15 mouse cellular contexts compared by ENCODE assay signal in the genomic region with DNA sequence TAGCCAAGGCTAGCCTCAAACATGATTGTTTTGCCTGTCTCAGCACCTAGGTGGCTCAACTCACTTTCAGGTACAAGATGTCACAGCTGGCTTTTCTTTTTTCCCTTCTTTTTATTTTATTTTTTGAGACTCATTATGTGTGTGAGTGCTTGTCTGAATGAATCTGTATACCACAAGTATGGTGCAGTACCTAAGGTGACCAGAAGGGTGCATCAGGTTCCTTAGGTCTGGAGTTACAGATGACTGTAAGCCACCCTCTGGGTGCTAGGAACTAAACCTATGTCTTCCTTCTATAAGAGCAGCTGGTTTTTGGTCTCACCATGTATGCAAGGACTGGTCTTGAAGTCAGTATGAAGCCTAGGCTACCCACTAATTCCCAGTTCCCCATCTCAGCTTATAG. TPM values are rescaled to one million over a fixed set of nuclear protein-coding genes. Genes with fewer than 3 reads are reported as not detected.
DNase-seq lines count a peak whose midpoint lies in the region; TF ChIP-seq lines count a peak whose summit lies in the region.
"Had no signal": no experiment of that assay in that cellular context is flagged by ENCODE, and none has a peak within 500 bp of the region (broad histone marks: within the 10 kb centered on the region; RNA-seq: fewer than 3 reads in every experiment).

No protein-coding gene starts in this region.

- H3K4me2 ChIP-seq in CH12.LX (ENCODE audit: insufficient read depth, low read depth, poor library complexity, severe bottlenecking): no peak overlapping the region
- H3K4me2 ChIP-seq: lung, embryonic 15.5 days had no signal

- H3K9ac ChIP-seq in CH12.LX (ENCODE audit: insufficient read depth, low read depth): no peak overlapping the region
- H3K9ac ChIP-seq: lung, embryonic 15.5 days had no signal

- H3K27me3 ChIP-seq in CH12.LX (replicated peaks): no peaks in the 10 kb centered on the region
- H3K27me3 ChIP-seq: lung, embryonic 15.5 days had no signal

- no peaks in the 10 kb centered on the region; a peak in 1 of 4 replicates for H3K4me1 ChIP-seq in CH12.LX (ENCODE audit: control insufficient read depth in 1 of 2, insufficient read depth in 2 of 2)
- H3K4me1 ChIP-seq: lung, embryonic 15.5 days had no signal

- H3K4me3 ChIP-seq in left cerebral cortex, adult 2 months: no peak overlapping the region
- H3K4me3 ChIP-seq in CH12.LX (replicated peaks in 1 of 3; ENCODE audit: low read depth in 2 of 3, low read length in 2 of 3, poor library complexity in 1 of 3): no peak overlapping the region
- H3K4me3 ChIP-seq: lung, embryonic 15.5 days had no signal

- TF ChIP-seq POLR2A in CH12.LX (IDR thresholded peaks at IDR 0.05; ENCODE audit: low read depth, low read length): no peak

- TF ChIP-seq CTCF in left cerebral cortex, adult 2 months (IDR thresholded peaks at IDR 0.05): peak; percentile 36
- TF ChIP-seq CTCF in CH12.LX (conservative IDR thresholded peaks at IDR 0.05 in 1 of 2, IDR thresholded peaks at IDR 0.05 in 1 of 2; ENCODE audit: low read depth in 2 of 2, low read length in 2 of 2): peak; percentile 54 to 79

- intact Hi-C loops in left cerebral cortex, adult 2 months (cut with DNase I): no loop called here
- intact Hi-C loops in left cerebral cortex, postnatal 4 days (cut with DNase I): no loop called here

- H3K9me3 ChIP-seq in CH12.LX (replicated peaks; ENCODE audit: low read length): peaks cover 8% of the 10 kb centered on the region
- H3K9me3 ChIP-seq: lung, embryonic 15.5 days had no signal

- dilution Hi-C loops in CH12.LX (cut with MboI; ENCODE audit: extremely low pct_ligation_motif_present, extremely low pct_unique_long_range_greater_than_20kb, low sequenced_read_pairs): no loop called here

- in situ Hi-C loops in CH12.LX (cut with MboI; ENCODE audit: low pct_ligation_motif_present, low pct_unique_long_range_greater_than_20kb, low sequenced_read_pairs): no loop called here

- H3K79me2 ChIP-seq in CH12.LX (replicated peaks; ENCODE audit: control insufficient read depth, extremely low read depth, insufficient read depth, poor library complexity, severe bottlenecking): no peaks in the 10 kb centered on the region

- no peak overlapping the region for H3K27ac ChIP-seq in left cerebral cortex, adult 2 months
- H3K27ac ChIP-seq in CH12.LX (ENCODE audit: insufficient read depth, low read depth): no peak overlapping the region
- H3K27ac ChIP-seq: lung, embryonic 15.5 days had no signal

- no peak for DNase-seq in left cerebral cortex, adult 2 months (ENCODE audit: extremely low spot score in 1 of 2, low spot score in 2 of 2)
- no peak for DNase-seq in left cerebral cortex, postnatal 4 days
- peak; percentile 58 for DNase-seq in CH12.LX (ENCODE audit: extremely low read depth)
- DNase-seq in NIH3T3 (ENCODE audit: low read depth): peak; percentile 59
- peak; percentile 35 for DNase-seq in naive thymus-derived CD4-positive, alpha-beta T cell, adult 2 months (ENCODE audit: low read depth)
- no peak for DNase-seq in testis, postnatal 14 days (ENCODE audit: low spot score)
- no peak for DNase-seq in urinary bladder, postnatal 36 days (ENCODE audit: low spot score in 2 of 2)
- DNase-seq: cerebellum, adult 18-20 months; right cerebral cortex, postnatal 25 days had no signal

- peak; percentile 37 for TF ChIP-seq RAD21 in CH12.LX (IDR thresholded peaks at IDR 0.05; ENCODE audit: low read depth, low read length)

- H3K36me3 ChIP-seq in CH12.LX (replicated peaks in 1 of 2; ENCODE audit: control insufficient read depth in 1 of 2, insufficient read depth in 1 of 2, low read length in 1 of 2): peaks cover 70 to 90% of the 10 kb centered on the region in 2 experiments

- TF ChIP-seq EP300 in CH12.LX (IDR thresholded peaks at IDR 0.05; ENCODE audit: low read length): no peak

TF ChIP-seq in CH12.LX, 34 proteins besides CTCF, POLR2A, EP300 and RAD21:
- TF ChIP-seq CHD2 (IDR thresholded peaks at IDR 0.05; ENCODE audit: low read length) (no peak), SMC3 (IDR thresholded peaks at IDR 0.05; ENCODE audit: low read depth, low read length) (peak; percentile 37)

RNA-seq across cellular contexts. Expression of gene Racgap1, which starts 19.8 kb away (rescaled TPM):
- total RNA-seq in left cerebral cortex, adult 2 months (2021): 10 to 100 TPM in 1 of 2 experiments, 1 to 10 TPM in 1; 8.0 to 10.6 TPM
- 10 to 100 TPM; 22.0 to 26.1 TPM for total RNA-seq in left cerebral cortex, postnatal 4 days (2021)
- total RNA-seq in CH12.LX (2012; rRNA removed) (97.9 and 108 TPM in 2 replicates), CH12.LX (2014; rRNA removed) (130 and 143 TPM in 2 replicates)
- 131 and 151 TPM in 2 replicates for polyA plus RNA-seq in CH12.LX (2012; ENCODE audit: insufficient read length, low read depth)

RNA-seq across cellular contexts. Expression of gene Aqp6, which starts 30.4 kb away (rescaled TPM):
- under 1 TPM; 0.61 to 0.70 TPM for total RNA-seq in left cerebral cortex, adult 2 months (2021)
- not detected for total RNA-seq in left cerebral cortex, postnatal 4 days (2021)
- total RNA-seq in CH12.LX (2012; rRNA removed) (not detected in 2 replicates), CH12.LX (2014; rRNA removed) (not detected in 2 replicates)
- not detected in 2 replicates for polyA plus RNA-seq in CH12.LX (2012; ENCODE audit: insufficient read length, low read depth)
- polyA plus RNA-seq: embryonic facial prominence, embryonic 14.5 days; heart, embryonic 16.5 days; kidney, embryonic 14.5 days; lung, embryonic 15.5 days; testis, adult 2 months had no signal

RNA-seq across cellular contexts. Expression of gene Asic1, which starts 38.5 kb away (rescaled TPM):
- 10 to 100 TPM; 66.7 to 81.0 TPM for total RNA-seq in left cerebral cortex, adult 2 months (2021)
- total RNA-seq in left cerebral cortex, postnatal 4 days (2021): 100 to 1,000 TPM; 101 to 102 TPM
- total RNA-seq in CH12.LX (2012; rRNA removed) (0.46 and 0.47 TPM in 2 replicates), CH12.LX (2014; rRNA removed) (not detected in 2 replicates)
- polyA plus RNA-seq in CH12.LX (2012; ENCODE audit: insufficient read length, low read depth): 0.80 and 0.94 TPM in 2 replicates

RNA-seq across cellular contexts. Expression of gene Aqp5, which starts 41.0 kb away (rescaled TPM):
- under 1 TPM; 0.59 to 0.79 TPM for total RNA-seq in left cerebral cortex, adult 2 months (2021)
- 1 to 10 TPM in 1 of 2 experiments, under 1 TPM in 1; 0.28 to 1.1 TPM for total RNA-seq in left cerebral cortex, postnatal 4 days (2021)
- total RNA-seq in CH12.LX (2012; rRNA removed) (not detected in 2 replicates), CH12.LX (2014; rRNA removed) (not detected in 2 replicates)
- not detected in 2 replicates for polyA plus RNA-seq in CH12.LX (2012; ENCODE audit: insufficient read length, low read depth)

RNA-seq across cellular contexts. Expression of gene Aqp2, which starts 52.8 kb away (rescaled TPM):
- under 1 TPM in 1 of 2 experiments, not detected in 1; 0.25 TPM for total RNA-seq in left cerebral cortex, adult 2 months (2021)
- not detected for total RNA-seq in left cerebral cortex, postnatal 4 days (2021)
- total RNA-seq in CH12.LX (2012; rRNA removed) (not detected in 2 replicates), CH12.LX (2014; rRNA removed) (not detected in 2 replicates)
- not detected in 2 replicates for polyA plus RNA-seq in CH12.LX (2012; ENCODE audit: insufficient read length, low read depth)
- polyA plus RNA-seq: neural tube, embryonic 11.5 days had no signal

Comparison
In these comparisons a context has a peak if more than half of its experiments do, and no peak if none do; other contexts are left out.
1. DNase-seq: peak in CH12.LX (single experiment), NIH3T3 (single experiment) and naive thymus-derived CD4-positive, alpha-beta T cell, adult 2 months (single experiment); none in left cerebral cortex, adult 2 months (0 of 2), left cerebral cortex, postnatal 4 days (single experiment), testis, postnatal 14 days (single experiment) and urinary bladder, postnatal 36 days (0 of 2).
2. RNA of gene Asic1, which starts 38.5 kb away (total RNA-seq): 101 to 102 TPM in left cerebral cortex, postnatal 4 days and 66.7 to 81.0 TPM in left cerebral cortex, adult 2 months; 0.46 to 0.47 TPM in CH12.LX; every median in the first group is over 10 times any median in the second.